Mouse (Mus musculus): ENCODE measurements around the gene Vcl.
A peak's percentile ranks its signal among the peaks of the same experiment; 100 is the strongest.

Vcl gene

GRCm38 (mm10) chr14:21064321-21064720, 135.1 kb downstream of the Vcl start:
- DNase-seq (ENCODE audit: low spot score) = no peak

DNA sequence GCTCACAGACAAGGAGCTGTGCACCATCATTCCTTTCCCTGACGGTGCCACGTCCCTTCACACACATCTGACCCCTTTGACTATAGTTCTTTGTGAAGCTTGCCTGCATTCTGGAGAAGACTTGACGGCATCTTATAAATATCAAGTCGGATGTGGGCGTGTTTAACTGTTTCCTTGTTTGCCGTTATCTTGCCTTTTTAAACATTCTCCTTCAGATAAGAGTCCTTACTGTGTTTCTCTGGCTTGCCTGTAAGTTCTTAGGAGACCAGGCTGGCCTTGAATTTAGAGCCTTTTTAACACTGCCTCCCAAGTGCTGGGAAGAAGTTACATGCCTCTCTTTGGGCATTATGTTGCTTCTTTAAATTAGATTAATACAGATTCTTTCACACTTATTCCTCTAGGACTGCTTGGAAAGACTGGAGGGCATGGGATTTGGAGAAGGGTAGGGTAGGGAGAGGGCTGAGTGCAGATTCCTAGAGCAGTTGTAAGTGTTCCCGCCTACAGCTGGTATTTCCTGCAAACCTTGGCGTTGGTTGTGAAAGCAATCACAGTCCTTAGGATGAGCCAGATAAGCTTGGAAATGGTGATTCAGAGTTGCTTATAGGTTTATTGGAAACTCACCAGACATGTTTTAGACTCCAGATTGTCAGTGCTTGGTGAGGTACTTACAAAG, 136.4 kb downstream of the Vcl start:
- no peak for DNase-seq (ENCODE audit: low spot score)

DNA sequence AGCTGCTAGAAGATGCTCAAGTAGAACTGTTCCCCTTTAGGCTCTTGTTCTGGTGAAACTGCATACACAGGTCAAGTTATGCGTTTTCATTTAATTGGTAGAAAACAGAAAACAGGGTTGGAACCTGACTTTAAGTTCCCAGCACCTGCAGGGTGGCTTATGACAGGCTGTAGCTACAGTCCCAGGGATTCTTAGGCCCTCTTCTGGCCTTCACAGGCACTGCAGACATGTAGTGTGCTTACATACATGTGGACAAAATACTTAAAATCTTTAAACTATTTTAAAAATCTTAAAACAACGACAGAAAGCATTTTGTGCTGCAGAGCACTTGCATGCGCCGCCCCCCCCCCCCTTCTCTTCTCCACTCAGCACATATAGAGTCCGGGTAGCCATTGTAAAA, 140.4 kb downstream of the Vcl start:
- DNase-seq (ENCODE audit: low spot score) = no peak

DNA sequence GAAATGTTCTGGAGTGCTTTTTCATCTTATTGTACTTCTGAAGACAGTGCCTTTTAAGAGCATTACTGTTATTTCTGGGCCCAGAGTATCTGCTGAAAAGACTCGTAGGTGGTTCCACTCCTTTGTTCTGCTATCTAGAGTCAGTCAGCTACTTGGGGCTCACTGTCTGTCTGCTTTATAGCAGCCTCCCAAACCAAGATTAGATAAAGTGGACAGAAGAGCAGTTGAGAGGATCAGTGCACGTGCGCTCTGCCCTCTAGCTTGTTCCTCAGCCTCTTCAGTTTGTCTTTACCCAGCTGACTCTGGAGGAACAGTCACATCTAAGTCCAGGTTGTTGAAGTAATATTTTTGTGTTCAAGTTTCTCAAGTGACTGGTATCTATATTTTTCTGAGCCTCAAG, 144.8 kb downstream of the Vcl start:
- peak; percentile 41 for DNase-seq (ENCODE audit: low spot score)

DNA sequence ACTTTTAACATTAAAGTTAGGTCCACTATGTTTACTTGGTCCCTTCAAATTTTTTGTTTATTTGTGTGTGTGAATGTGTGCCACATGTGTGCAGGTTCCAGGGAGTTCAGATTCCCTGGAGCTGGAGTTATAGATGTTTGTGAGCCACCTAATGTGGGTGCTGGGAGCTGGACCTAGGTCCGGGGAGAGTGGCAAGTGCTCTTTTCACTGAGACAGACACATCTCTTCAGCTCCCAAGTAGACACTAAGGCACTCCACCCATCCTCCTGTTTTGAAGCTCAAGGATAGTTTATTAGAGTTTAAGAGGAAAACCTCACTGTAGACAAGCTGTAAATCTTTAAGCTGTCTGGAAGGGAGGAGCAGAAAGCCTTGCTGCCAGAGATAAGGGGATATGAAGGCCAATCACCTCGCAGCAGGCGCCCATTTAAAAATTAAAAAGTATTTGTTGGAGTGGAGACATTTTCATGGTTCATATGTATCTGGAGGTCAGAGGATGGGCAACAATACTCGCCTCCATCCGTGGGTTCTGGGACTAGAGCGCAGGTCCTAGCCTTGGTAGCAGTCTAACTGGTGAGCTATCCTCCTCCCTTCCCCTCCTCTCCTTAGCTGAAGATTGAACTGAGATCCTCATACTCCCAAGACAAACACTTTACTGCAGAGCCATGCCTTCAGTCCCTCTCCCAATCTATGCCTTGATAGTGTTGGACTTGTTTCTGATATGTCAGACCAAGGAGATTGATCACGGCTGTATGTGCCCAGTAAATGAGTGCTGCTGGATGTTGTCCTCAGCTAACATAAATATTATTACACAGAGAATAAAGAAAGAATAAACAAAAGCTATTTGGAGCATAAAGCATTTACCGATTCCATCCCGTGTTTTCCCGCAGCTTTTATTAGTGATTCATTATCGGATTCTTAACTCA, 145.5 kb downstream of the Vcl start:
- DNase-seq (ENCODE audit: low spot score) = peak; percentile 63

DNA sequence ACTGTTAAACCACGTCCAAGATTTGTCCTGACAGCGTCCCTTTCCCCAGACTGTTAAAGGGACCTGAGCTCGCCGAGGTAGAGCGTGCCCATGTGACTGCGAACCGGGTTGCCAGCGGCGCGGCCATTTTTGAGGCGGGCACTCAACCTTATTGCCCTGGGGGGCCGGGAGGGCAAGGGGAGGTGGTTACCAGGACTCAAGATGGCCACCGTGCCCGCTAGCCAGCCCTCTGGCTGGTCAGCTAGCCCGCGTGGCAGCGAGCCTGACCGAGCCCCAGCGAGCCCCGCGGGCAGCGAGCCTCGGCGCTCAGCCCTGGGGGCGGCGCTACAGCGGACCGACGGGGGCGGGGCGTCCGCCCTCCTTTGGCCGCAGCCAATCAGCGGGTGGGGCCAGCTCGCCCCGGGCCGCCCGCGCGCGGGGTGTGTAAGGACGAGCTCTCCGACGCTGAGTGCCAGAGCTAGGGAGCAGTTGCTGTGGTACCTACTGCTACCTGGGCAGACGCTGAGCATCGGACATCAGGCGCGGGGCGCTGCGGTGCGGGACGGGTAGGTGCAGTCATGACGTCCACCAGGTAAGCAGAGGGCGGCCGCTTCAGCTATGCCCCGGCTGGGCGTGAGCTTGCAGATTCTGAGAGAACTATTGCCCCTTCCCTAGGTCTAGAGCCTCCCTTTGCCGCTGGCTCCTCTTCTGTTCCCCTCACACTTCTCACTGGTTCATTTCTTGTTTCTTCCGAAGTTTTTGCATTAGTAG, 146.7 kb downstream of the Vcl start:
- peak; percentile 91 for DNase-seq (ENCODE audit: low spot score)

DNA sequence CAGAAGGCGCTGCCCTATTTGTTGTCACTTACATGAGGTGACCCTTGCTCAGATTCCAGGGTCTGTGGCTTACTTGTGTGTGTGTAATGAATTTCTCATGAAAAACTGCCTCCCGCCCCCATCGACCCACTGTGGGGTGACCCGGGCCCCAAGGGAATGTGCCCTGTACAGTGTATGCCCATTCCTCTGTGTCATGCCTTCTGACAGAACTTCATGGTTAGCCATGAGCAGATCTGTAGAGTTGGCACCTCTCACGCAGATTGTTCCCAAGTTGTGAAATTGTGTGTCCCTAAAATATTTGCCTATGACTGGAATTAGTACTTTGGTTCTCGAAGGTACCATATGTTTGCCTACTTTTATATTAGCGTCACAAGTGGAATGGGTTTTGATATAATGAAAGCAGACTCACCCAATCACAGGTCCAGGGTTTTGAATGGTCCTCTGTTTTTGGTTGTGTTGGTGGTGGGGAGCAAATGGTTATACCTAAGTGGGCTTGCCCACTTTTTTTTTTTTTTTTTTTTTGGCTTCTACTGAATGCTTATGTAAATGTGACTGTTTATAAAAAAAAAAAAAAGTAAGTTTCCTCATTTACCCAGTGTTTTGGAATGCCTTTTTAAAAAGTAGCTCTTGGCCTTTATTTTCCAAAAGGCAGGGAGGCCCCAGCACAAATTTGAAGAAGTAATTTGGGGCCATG, 147.4 kb downstream of the Vcl start:
- no peak for DNase-seq (ENCODE audit: low spot score)

GRCm38 (mm10) chr14:21077939-21078338, 148.7 kb downstream of the Vcl start:
- DNase-seq (ENCODE audit: low spot score) = no peak

- no peak for DNase-seq (ENCODE audit: low spot score)
These were observed 149.3 kb downstream of the Vcl start for GRCm38 (mm10) chr14:21078511-21078910.

DNA sequence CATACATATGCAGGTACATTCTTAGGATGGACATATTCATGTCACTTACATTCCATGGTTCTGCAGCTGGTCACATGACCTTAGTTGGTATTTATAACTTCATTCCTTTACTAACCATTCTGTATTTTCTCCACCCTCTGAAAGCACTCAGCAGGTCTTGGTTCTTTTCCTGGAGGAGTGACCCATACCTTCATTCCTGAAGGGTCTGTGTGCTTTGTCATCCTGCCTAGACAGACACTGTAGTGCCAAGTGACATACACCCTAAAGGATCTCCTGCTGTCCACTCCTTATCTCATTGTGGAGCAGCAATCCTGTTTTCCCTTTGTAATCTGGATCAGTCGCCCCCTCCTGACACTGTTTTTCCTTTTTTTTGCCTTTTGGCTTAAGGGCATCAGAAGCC, 153.6 kb downstream of the Vcl start:
- DNase-seq (ENCODE audit: low spot score) = no peak

Measured in yolk sac, embryonic 10.5 days (tissue).